Mouse (Mus musculus) hindbrain, embryonic 10.5 days (tissue): ENCODE measurements at regions not wholly inside any gene's neighbourhood (a gene's known extent, or its start where the extent isn't known, plus 50 kb on each side); places are given as distances from the start of the nearest gene placed in this dataset.

Experiments
- DNase-seq: peaks from one replicate; pipeline ENCODE4 v3.0.0-alpha.2; 2017; ENCODE audit warnings: low spot score
- H3K27ac ChIP-seq: fragments of 300-500 bp; sonication (generic); 2 replicates; pipeline ENCODE4 v1.5.1; 2016; ENCODE audit warnings: mild to moderate bottlenecking, moderate library complexity
- H3K27me3 ChIP-seq: fragments of 300-500 bp; sonication (generic); 2 replicates; pipeline ENCODE4 v1.6.1; 2016; ENCODE audit warnings: mild to moderate bottlenecking; ENCODE audit not compliant: poor library complexity, insufficient read depth, severe bottlenecking
- H3K36me3 ChIP-seq: fragments of 300-500 bp; sonication (generic); 2 replicates; pipeline ENCODE4 v1.6.1; 2016; ENCODE audit warnings: mild to moderate bottlenecking, moderate library complexity
- H3K4me1 ChIP-seq: fragments of 300-500 bp; sonication (generic); replicated peaks from 2 replicates; pipeline ENCODE4 v1.6.1; 2016; ENCODE audit warnings: mild to moderate bottlenecking
- H3K4me3 ChIP-seq: fragments of 300-500 bp; sonication (generic); 2 replicates; pipeline ENCODE4 v1.5.1; 2016; ENCODE audit warnings: mild to moderate bottlenecking, moderate library complexity
- H3K9me3 ChIP-seq: fragments of 300-500 bp; sonication (generic); 2 replicates; pipeline ENCODE4 v1.6.1; 2016; ENCODE audit warnings: mild to moderate bottlenecking, moderate library complexity
- WGBS: fragments of 180-500 bp; shearing (Covaris S2); methylation state at CpG from one replicate; pipeline ENCODE4 v1.1.7; 2016; 5-methylcytosine and 5-hydroxymethylcytosine counted together

GRCm38 (mm10) chr11:114391553-114391952, 276.8 kb upstream of the Rpl38 start:
- no peak for DNase-seq
- no peak overlapping the region for H3K27ac ChIP-seq
- WGBS = 65% methylated on average over 6 of the region's 6 CpGs
- no peaks in the 10 kb centered on the region for H3K27me3 ChIP-seq
- no peaks in the 10 kb centered on the region; the same call in 1 of the 2 replicates for H3K4me1 ChIP-seq
- no peaks in the 10 kb centered on the region for H3K36me3 ChIP-seq
- H3K4me3 ChIP-seq = no peak overlapping the region
- no peaks in the 10 kb centered on the region for H3K9me3 ChIP-seq

- Histone ChIP-seq H3K4me3 (no peak overlapping the region), H3K4me1 (peaks cover 4% of the 10 kb centered on the region; the same call in 1 of the 2 replicates), H3K27me3 (0 out of 2 replicates have a peak, but pooled peaks cover 2% of the 10 kb centered on the region), H3K27ac (no peak overlapping the region), H3K36me3 (no peaks in the 10 kb centered on the region), H3K9me3 (no peaks in the 10 kb centered on the region)
- WGBS = 89% methylated on average over 2 of the region's 2 CpGs
- DNase-seq = no peak
These were observed 281.2 kb upstream of the Rpl38 start for GRCm38 (mm10) chr11:114387091-114387490.

- peaks cover 28% of the 10 kb centered on the region for H3K4me1 ChIP-seq
- no peak overlapping the region for H3K4me3 ChIP-seq
These were observed 288.9 kb upstream of the Rpl38 start for GRCm38 (mm10) chr11:114379411-114379824.

GRCm38 (mm10) chr11:114375921-114376320, 292.4 kb upstream of the Rpl38 start:
- Histone ChIP-seq H3K4me1 (peaks cover 24% of the 10 kb centered on the region), H3K4me3 (no peak overlapping the region), H3K9me3 (no peaks in the 10 kb centered on the region), H3K36me3 (no peaks in the 10 kb centered on the region), H3K27ac (0 out of 2 replicates have a peak overlapping the region, but pooled peaks have one; percentile 12), H3K27me3 (no peaks in the 10 kb centered on the region)
- no peak for DNase-seq
- WGBS = 57% methylated on average over 14 of the region's 14 CpGs

More at GRCm38 (mm10) chr11:114379411-114379824, 288.9 kb upstream of the Rpl38 start:
- no peaks in the 10 kb centered on the region for H3K36me3 ChIP-seq
- 0 out of 2 replicates have a peak, but pooled peaks cover 2% of the 10 kb centered on the region for H3K27me3 ChIP-seq
- no peak overlapping the region for H3K27ac ChIP-seq
- 64% methylated on average over 8 of the region's 8 CpGs for WGBS
- peak; percentile 11 for DNase-seq
- no peaks in the 10 kb centered on the region for H3K9me3 ChIP-seq

GRCm38 (mm10) chr11:114370708-114371107, 297.6 kb upstream of the Rpl38 start:
- H3K4me3 ChIP-seq = no peak overlapping the region
- no peaks in the 10 kb centered on the region for H3K9me3 ChIP-seq
- WGBS = 59% methylated on average over 10 of the region's 10 CpGs
- DNase-seq = no peak
- H3K4me1 ChIP-seq = peaks cover 13% of the 10 kb centered on the region; the same call in 1 of the 2 replicates
- H3K27ac ChIP-seq = no peak overlapping the region
- H3K27me3 ChIP-seq = no peaks in the 10 kb centered on the region; the same call in 1 of the 2 replicates
- no peaks in the 10 kb centered on the region for H3K36me3 ChIP-seq

- WGBS = 84% methylated on average over 8 of the region's 8 CpGs
- H3K27ac ChIP-seq = no peak overlapping the region
- no peaks in the 10 kb centered on the region for H3K9me3 ChIP-seq
- DNase-seq = no peak
- H3K27me3 ChIP-seq = no peaks in the 10 kb centered on the region; the same call in 1 of the 2 replicates
- no peak overlapping the region for H3K4me3 ChIP-seq
- peaks cover 5% of the 10 kb centered on the region; the same call in 1 of the 2 replicates for H3K4me1 ChIP-seq
- H3K36me3 ChIP-seq = no peaks in the 10 kb centered on the region
These were observed 300.5 kb upstream of the Rpl38 start for GRCm38 (mm10) chr11:114367779-114368178.

- H3K27ac ChIP-seq = no peak overlapping the region
- no peak for DNase-seq
- peaks cover 6% of the 10 kb centered on the region; the same call in 1 of the 2 replicates for H3K4me1 ChIP-seq
- H3K4me3 ChIP-seq = no peak overlapping the region
- 76% methylated on average over 8 of the region's 8 CpGs for WGBS
- no peaks in the 10 kb centered on the region for H3K27me3 ChIP-seq
- 0 out of 2 replicates have a peak, but pooled peaks cover 4% of the 10 kb centered on the region for H3K9me3 ChIP-seq
- no peaks in the 10 kb centered on the region for H3K36me3 ChIP-seq
These were observed 294.1 kb upstream of the Sdk2 start for GRCm38 (mm10) chr11:114360946-114361345.

- Histone ChIP-seq H3K9me3 (0 out of 2 replicates have a peak, but pooled peaks cover 4% of the 10 kb centered on the region), H3K36me3 (no peaks in the 10 kb centered on the region), H3K4me3 (no peak overlapping the region), H3K27me3 (no peaks in the 10 kb centered on the region), H3K4me1 (peaks cover 6% of the 10 kb centered on the region; the same call in 1 of the 2 replicates), H3K27ac (no peak overlapping the region)
- DNase-seq = no peak
- 88% methylated on average over 10 of the region's 10 CpGs for WGBS
These were observed 293.5 kb upstream of the Sdk2 start for GRCm38 (mm10) chr11:114360321-114360720.

- Histone ChIP-seq H3K4me1 (no peaks in the 10 kb centered on the region; the same call in 1 of the 2 replicates), H3K4me3 (no peak overlapping the region), H3K27me3 (no peaks in the 10 kb centered on the region), H3K36me3 (no peaks in the 10 kb centered on the region), H3K27ac (no peak overlapping the region), H3K9me3 (no peaks in the 10 kb centered on the region)
- no peak for DNase-seq
- WGBS = 63% methylated on average over 4 of the region's 4 CpGs
These were observed 285.4 kb upstream of the Sdk2 start for GRCm38 (mm10) chr11:114352146-114352795.

- WGBS = 66% methylated on average over 12 of the region's 12 CpGs
- Histone ChIP-seq H3K36me3 (no peaks in the 10 kb centered on the region), H3K27ac (peak overlapping the region; percentile 45), H3K27me3 (no peaks in the 10 kb centered on the region), H3K9me3 (no peaks in the 10 kb centered on the region), H3K4me3 (no peak overlapping the region), H3K4me1 (peaks cover 19% of the 10 kb centered on the region)
- DNase-seq = no peak
These were observed 270.1 kb upstream of the Sdk2 start for GRCm38 (mm10) chr11:114336839-114337484.

GRCm38 (mm10) chr11:114335950-114336838, 269.3 kb upstream of the Sdk2 start:
- Histone ChIP-seq H3K9me3 (no peaks in the 10 kb centered on the region), H3K27me3 (no peaks in the 10 kb centered on the region), H3K4me3 (no peak overlapping the region), H3K27ac (peak overlapping the region; percentile 45), H3K36me3 (no peaks in the 10 kb centered on the region), H3K4me1 (peaks cover 19% of the 10 kb centered on the region)
- no peak for DNase-seq
- 32% methylated on average over 10 of the region's 10 CpGs for WGBS

GRCm38 (mm10) chr11:114331579-114332150, 264.8 kb upstream of the Sdk2 start:
- Histone ChIP-seq H3K9me3 (no peaks in the 10 kb centered on the region), H3K27me3 (no peaks in the 10 kb centered on the region), H3K36me3 (no peaks in the 10 kb centered on the region), H3K4me3 (no peak overlapping the region), H3K27ac (no peak overlapping the region), H3K4me1 (peaks cover 14% of the 10 kb centered on the region)
- WGBS = 68% methylated on average over 5 of the region's 5 CpGs
- no peak for DNase-seq
